Mouse (Mus musculus): Measurements from ENCODE around the gene Gnb1l. TPM values are rescaled to one million over a fixed set of nuclear protein-coding genes. Genes with fewer than 3 reads are reported as not detected.
A peak's percentile ranks its signal among the peaks of the same experiment; 100 is the strongest.

The Gnb1l gene
- polyA plus RNA-seq (2012; rRNA removed) = 4.6 and 10.6 TPM in 2 replicates

DNA sequence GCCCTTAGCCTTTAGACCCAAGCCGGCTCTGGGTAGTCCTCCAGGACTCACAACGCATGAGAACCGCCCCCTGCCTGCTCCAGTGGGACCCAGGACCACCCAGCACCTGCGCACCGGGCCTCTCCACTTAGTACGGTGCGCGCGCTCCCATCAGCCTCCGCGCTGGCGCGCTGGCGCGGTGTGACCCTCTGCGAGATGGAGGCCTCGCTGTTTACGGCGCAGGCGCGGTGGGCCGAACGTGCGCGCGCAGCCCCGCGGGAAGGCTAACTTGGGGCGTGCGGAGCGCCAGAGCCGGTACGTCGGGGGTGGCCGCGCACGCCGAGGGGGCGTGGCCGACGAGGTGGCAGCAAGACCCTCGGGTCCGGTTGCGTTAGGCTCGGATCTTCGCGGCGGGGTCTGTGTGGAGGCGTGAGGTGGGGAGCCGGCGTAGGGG, at the start of gene Gnb1l, which contains the start of gene Rtl10:
Gene Gnb1l (plus strand): TSS at position 156 of the 433 bp plus-strand sequence.
Gene Rtl10 (plus strand): TSS at position 344 of the 433 bp plus-strand sequence.
- no peaks in the 10 kb centered on the region for H3K27me3 ChIP-seq (ENCODE audit: control insufficient read depth, insufficient read depth, low read length)
- under 1% methylated on average over 51 of the region's 51 CpGs for WGBS
- H3K36me3 ChIP-seq (ENCODE audit: control insufficient read depth, insufficient read depth, low read length) = no peaks in the 10 kb centered on the region
- TF ChIP-seq CTCF (IDR thresholded peaks at IDR 0.05; ENCODE audit: extremely low read depth, insufficient read length, insufficient replicate concordance, low read depth, low read length) (no peak), POLR2A (IDR thresholded peaks at IDR 0.05; ENCODE audit: low read depth, low read length) (peak; percentile 84)
- H3K4me3 ChIP-seq (ENCODE audit: low read depth, low read length) = peak within 1 kb of the TSS; percentile 89
- peak within 1 kb of the TSS; percentile 80 for H3K27ac ChIP-seq (ENCODE audit: insufficient read depth, low read depth, low read length)
- peaks cover 9% of the 10 kb centered on the region; the same call in 1 of the 2 replicates for H3K4me1 ChIP-seq (ENCODE audit: control insufficient read depth, insufficient read depth, insufficient read length, low read length)

DNA sequence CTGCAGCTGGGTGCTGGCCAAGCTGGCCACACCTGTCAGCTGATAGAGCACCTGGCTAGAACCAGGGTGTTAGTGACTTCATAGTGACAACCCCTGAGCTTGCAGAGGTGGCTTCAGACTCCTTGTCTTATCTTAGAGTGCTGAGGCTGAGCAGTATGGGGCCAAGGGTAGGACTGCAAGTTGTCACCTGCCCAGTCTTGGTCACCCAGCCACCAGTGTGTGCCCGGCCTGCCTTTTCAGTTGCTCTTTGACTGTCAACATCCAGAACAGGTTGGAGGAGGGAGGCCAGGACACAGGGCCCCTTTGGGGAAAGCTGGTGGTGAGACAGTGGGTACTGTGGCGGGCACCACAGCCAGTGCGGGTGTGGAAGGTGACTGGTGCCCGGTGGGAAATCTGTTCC, 49.5 kb upstream of the Gnb1l start:
- peaks cover 4% of the 10 kb centered on the region for H3K4me1 ChIP-seq (ENCODE audit: control insufficient read depth, insufficient read depth, insufficient read length, low read length)
- WGBS = 71% methylated on average over 4 of the region's 4 CpGs
- no peak overlapping the region for H3K27ac ChIP-seq (ENCODE audit: insufficient read depth, low read depth, low read length)
- TF ChIP-seq POLR2A (IDR thresholded peaks at IDR 0.05; ENCODE audit: low read depth, low read length) (no peak), CTCF (IDR thresholded peaks at IDR 0.05; ENCODE audit: extremely low read depth, insufficient read length, insufficient replicate concordance, low read depth, low read length) (no peak)
- H3K36me3 ChIP-seq (ENCODE audit: control insufficient read depth, insufficient read depth, low read length) = no peaks in the 10 kb centered on the region; the same call in 1 of the 2 replicates
- H3K4me3 ChIP-seq (ENCODE audit: low read depth, low read length) = no peak overlapping the region
- no peaks in the 10 kb centered on the region for H3K27me3 ChIP-seq (ENCODE audit: control insufficient read depth, insufficient read depth, low read length)

DNA sequence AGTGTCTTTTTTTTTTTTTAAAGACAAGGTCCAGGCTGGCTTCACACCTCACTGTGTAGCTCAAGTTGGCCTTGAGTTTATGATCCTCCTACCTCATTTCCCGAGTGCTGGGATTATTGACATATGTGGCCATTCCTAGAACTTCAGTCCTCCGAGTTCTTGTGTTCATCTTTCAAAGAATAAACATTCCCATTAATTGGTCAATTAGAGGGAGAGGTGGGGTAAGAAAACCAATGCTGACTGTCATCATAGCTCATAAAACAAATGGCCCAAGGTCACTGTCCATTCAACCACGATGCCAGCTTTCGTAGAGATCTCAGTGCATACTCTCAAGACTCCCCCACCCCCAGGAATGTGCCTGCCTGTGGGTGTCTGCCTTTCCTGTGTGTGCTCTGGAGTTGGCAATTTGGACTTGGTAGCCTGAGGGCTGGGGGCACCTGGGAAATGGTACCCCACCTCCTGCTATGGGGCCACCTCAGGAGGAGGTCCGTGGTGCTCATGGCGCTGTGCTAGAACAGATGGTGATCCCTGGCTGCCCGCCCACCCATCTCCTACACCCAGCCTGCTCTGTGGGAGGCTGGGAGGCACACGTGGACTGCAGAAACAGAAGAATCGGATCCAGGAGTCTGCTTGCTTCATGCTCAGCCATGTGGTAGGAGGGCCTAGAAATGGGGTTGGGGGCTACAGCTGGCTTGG, 46.9 kb upstream of the Gnb1l start:
- TF ChIP-seq POLR2A (IDR thresholded peaks at IDR 0.05; ENCODE audit: low read depth, low read length) (no peak), CTCF (IDR thresholded peaks at IDR 0.05; ENCODE audit: extremely low read depth, insufficient read length, insufficient replicate concordance, low read depth, low read length) (no peak)
- H3K36me3 ChIP-seq (ENCODE audit: control insufficient read depth, insufficient read depth, low read length) = peaks cover 6% of the 10 kb centered on the region; the same call in 1 of the 2 replicates
- no peak overlapping the region for H3K4me3 ChIP-seq (ENCODE audit: low read depth, low read length)
- peaks cover 4% of the 10 kb centered on the region for H3K4me1 ChIP-seq (ENCODE audit: control insufficient read depth, insufficient read depth, insufficient read length, low read length)
- no peaks in the 10 kb centered on the region for H3K27me3 ChIP-seq (ENCODE audit: control insufficient read depth, insufficient read depth, low read length)
- WGBS = 74% methylated on average over 9 of the region's 9 CpGs
- H3K27ac ChIP-seq (ENCODE audit: insufficient read depth, low read depth, low read length) = no peak overlapping the region

- H3K27me3 ChIP-seq (ENCODE audit: control insufficient read depth, insufficient read depth, low read length) = no peaks in the 10 kb centered on the region
- WGBS = 88% methylated on average over 8 of the region's 8 CpGs
- peaks cover 4% of the 10 kb centered on the region for H3K4me1 ChIP-seq (ENCODE audit: control insufficient read depth, insufficient read depth, insufficient read length, low read length)
- H3K4me3 ChIP-seq (ENCODE audit: low read depth, low read length) = no peak overlapping the region
- H3K27ac ChIP-seq (ENCODE audit: insufficient read depth, low read depth, low read length) = no peak overlapping the region
- TF ChIP-seq POLR2A (IDR thresholded peaks at IDR 0.05; ENCODE audit: low read depth, low read length) (no peak), CTCF (IDR thresholded peaks at IDR 0.05; ENCODE audit: extremely low read depth, insufficient read length, insufficient replicate concordance, low read depth, low read length) (no peak)
- H3K36me3 ChIP-seq (ENCODE audit: control insufficient read depth, insufficient read depth, low read length) = peaks cover 11% of the 10 kb centered on the region; the same call in 1 of the 2 replicates
These were observed 46.1 kb upstream of the Gnb1l start for GRCm38 (mm10) chr16:18452361-18452862.

- Histone ChIP-seq H3K36me3 (ENCODE audit: control insufficient read depth, insufficient read depth, low read length) (peaks cover 14% of the 10 kb centered on the region; the same call in 1 of the 2 replicates), H3K4me1 (ENCODE audit: control insufficient read depth, insufficient read depth, insufficient read length, low read length) (peaks cover 5% of the 10 kb centered on the region), H3K27ac (ENCODE audit: insufficient read depth, low read depth, low read length) (no peak overlapping the region)
These were observed 44.7 kb upstream of the Gnb1l start for GRCm38 (mm10) chr16:18453846-18454245.

GRCm38 (mm10) chr16:18455407-18455806, 43.1 kb upstream of the Gnb1l start:
- H3K27ac ChIP-seq (ENCODE audit: insufficient read depth, low read depth, low read length) = no peak overlapping the region
- no peak for TF ChIP-seq CTCF (IDR thresholded peaks at IDR 0.05; ENCODE audit: extremely low read depth, insufficient read length, insufficient replicate concordance, low read depth, low read length)
- peaks cover 5% of the 10 kb centered on the region for H3K4me1 ChIP-seq (ENCODE audit: control insufficient read depth, insufficient read depth, insufficient read length, low read length)
- H3K4me3 ChIP-seq (ENCODE audit: low read depth, low read length) = no peak overlapping the region
- no peaks in the 10 kb centered on the region for H3K27me3 ChIP-seq (ENCODE audit: control insufficient read depth, insufficient read depth, low read length)
- H3K36me3 ChIP-seq (ENCODE audit: control insufficient read depth, insufficient read depth, low read length) = peaks cover 14% of the 10 kb centered on the region; the same call in 1 of the 2 replicates
- 87% methylated on average over 6 of the region's 6 CpGs for WGBS

More at GRCm38 (mm10) chr16:18453846-18454245, 44.7 kb upstream of the Gnb1l start:
- no peak overlapping the region for H3K4me3 ChIP-seq (ENCODE audit: low read depth, low read length)
- TF ChIP-seq CTCF (IDR thresholded peaks at IDR 0.05; ENCODE audit: extremely low read depth, insufficient read length, insufficient replicate concordance, low read depth, low read length) (no peak), POLR2A (IDR thresholded peaks at IDR 0.05; ENCODE audit: low read depth, low read length) (no peak)
- WGBS = 80% methylated on average over 5 of the region's 5 CpGs
- no peaks in the 10 kb centered on the region for H3K27me3 ChIP-seq (ENCODE audit: control insufficient read depth, insufficient read depth, low read length)

DNA sequence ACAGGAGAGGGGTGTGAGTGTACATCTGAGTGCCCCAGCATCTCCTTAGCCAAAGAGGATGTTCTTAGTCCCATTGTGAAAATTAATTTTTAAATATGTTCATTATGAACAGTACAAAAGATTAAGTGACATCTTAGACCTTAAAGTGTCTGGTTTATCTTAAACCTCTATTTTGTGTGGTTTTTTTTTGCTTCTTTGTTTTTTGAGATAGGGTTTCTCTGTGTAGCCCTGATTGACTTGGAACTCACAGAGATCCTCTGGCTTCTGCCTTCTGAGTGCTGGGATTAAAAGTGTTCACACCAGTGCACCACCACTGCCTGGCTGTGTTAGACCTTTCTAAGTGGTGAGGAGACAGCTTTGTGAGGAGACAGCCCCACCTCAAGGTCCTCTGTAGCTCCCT, 39.9 kb upstream of the Gnb1l start:
- Histone ChIP-seq H3K4me1 (ENCODE audit: control insufficient read depth, insufficient read depth, insufficient read length, low read length) (peaks cover 5% of the 10 kb centered on the region), H3K36me3 (ENCODE audit: control insufficient read depth, insufficient read depth, low read length) (peaks cover 16% of the 10 kb centered on the region), H3K27ac (ENCODE audit: insufficient read depth, low read depth, low read length) (no peak overlapping the region), H3K27me3 (ENCODE audit: control insufficient read depth, insufficient read depth, low read length) (no peaks in the 10 kb centered on the region), H3K4me3 (ENCODE audit: low read depth, low read length) (no peak overlapping the region)
- TF ChIP-seq CTCF (IDR thresholded peaks at IDR 0.05; ENCODE audit: extremely low read depth, insufficient read length, insufficient replicate concordance, low read depth, low read length) (no peak), POLR2A (IDR thresholded peaks at IDR 0.05; ENCODE audit: low read depth, low read length) (no peak)
